Mouse (Mus musculus) liver, embryonic 12.5 days (tissue): ENCODE results near the gene Ftsj3. TPM values are rescaled to one million over a fixed set of nuclear protein-coding genes. Genes with fewer than 3 reads are reported as not detected.

ENCODE experiments used
- ATAC-seq: fragments of 200-750 bp; cut with Nextera tagmentation; 2 replicates; pipeline ENCODE4 v1.8.0; 2017; ENCODE audit warnings: moderate number of reproducible peaks, mild to moderate bottlenecking, moderate library complexity
- H3K27ac ChIP-seq: fragments of 300-500 bp; sonication (generic); 2 replicates; pipeline ENCODE4 v1.5.1; 2016; ENCODE audit warnings: mild to moderate bottlenecking
- H3K27me3 ChIP-seq: fragments of 300-500 bp; sonication (generic); replicated peaks from 2 replicates; pipeline ENCODE4 v1.6.1; 2016; ENCODE audit warnings: mild to moderate bottlenecking, moderate library complexity
- H3K36me3 ChIP-seq: fragments of 300-500 bp; sonication (generic); 2 replicates; pipeline ENCODE4 v1.6.1; 2016; ENCODE audit warnings: mild to moderate bottlenecking, moderate library complexity
- H3K4me1 ChIP-seq: fragments of 300-500 bp; sonication (generic); 2 replicates; pipeline ENCODE4 v1.6.1; 2016
- H3K4me2 ChIP-seq: fragments of 300-500 bp; sonication (generic); 2 replicates; pipeline ENCODE4 v1.6.1; 2016; ENCODE audit warnings: mild to moderate bottlenecking, moderate library complexity
- H3K4me3 ChIP-seq: fragments of 300-500 bp; sonication (generic); 2 replicates; pipeline ENCODE4 v1.5.1; 2016; ENCODE audit warnings: mild to moderate bottlenecking, moderate library complexity
- H3K9ac ChIP-seq: fragments of 300-500 bp; sonication (generic); 2 replicates; pipeline ENCODE4 v1.6.1; 2016; ENCODE audit warnings: mild to moderate bottlenecking, moderate library complexity
- H3K9me3 ChIP-seq: fragments of 300-500 bp; sonication (generic); replicated peaks from 2 replicates; pipeline ENCODE4 v1.6.1; 2016; ENCODE audit warnings: mild to moderate bottlenecking, moderate library complexity
- WGBS: fragments of 180-500 bp; shearing (Covaris S2); methylation state at CpG from one replicate; pipeline ENCODE4 v1.1.7; 2016; ENCODE audit not compliant: insufficient replicate concordance; 5-methylcytosine and 5-hydroxymethylcytosine counted together
- polyA plus RNA-seq: library from polyadenylated mRNA; unstranded; fragments of >200 nt; fragmentation: Nextera tagmentation; extraction: Ambion mirVana; gene quantifications from 2 replicates; pipeline ENCODE4 v1.2.1, GENCODE M21; 2016

The Ftsj3 gene
- polyA plus RNA-seq, 1 experiment from 2014 or later = 83.5 TPM

GRCm38 (mm10) chr11:106276454-106276853, 20.6 kb upstream of the Ftsj3 start, which contains the start of gene Tcam1:
Gene Tcam1 (plus strand): TSS chr11:106276672.
- WGBS = 5% methylated on average over 25 of the region's 25 CpGs
- 0 out of 2 replicates have a peak within 1 kb of the TSS, but pooled peaks have one; percentile 19 for H3K4me3 ChIP-seq
- 0 out of 2 replicates have a peak within 1 kb of the TSS, but pooled peaks have one; percentile 7 for H3K27ac ChIP-seq
- no peaks in the 10 kb centered on the region for H3K9me3 ChIP-seq
- ATAC-seq = no peak
- no peak within 1 kb of the TSS for H3K9ac ChIP-seq
- peaks cover 9% of the 10 kb centered on the region for H3K27me3 ChIP-seq
- H3K4me2 ChIP-seq = peak within 1 kb of the TSS; percentile 53
- H3K4me1 ChIP-seq = peaks cover 33% of the 10 kb centered on the region
- H3K36me3 ChIP-seq = no peaks in the 10 kb centered on the region

- no peak overlapping the region for H3K9ac ChIP-seq
- 0 out of 2 replicates have a peak, but pooled peaks cover 4% of the 10 kb centered on the region for H3K36me3 ChIP-seq
- H3K4me2 ChIP-seq = no peak overlapping the region
- no peak overlapping the region for H3K4me3 ChIP-seq
- H3K27ac ChIP-seq = no peak overlapping the region
- peaks cover 48% of the 10 kb centered on the region for H3K4me1 ChIP-seq
- no peaks in the 10 kb centered on the region for H3K9me3 ChIP-seq
- ATAC-seq = no peak
- H3K27me3 ChIP-seq = peaks cover 9% of the 10 kb centered on the region
- WGBS = 71% methylated on average over 7 of the region's 7 CpGs
Observed at GRCm38 (mm10) chr11:106274971-106275411, 19.1 kb upstream of the Ftsj3 start.

DNA sequence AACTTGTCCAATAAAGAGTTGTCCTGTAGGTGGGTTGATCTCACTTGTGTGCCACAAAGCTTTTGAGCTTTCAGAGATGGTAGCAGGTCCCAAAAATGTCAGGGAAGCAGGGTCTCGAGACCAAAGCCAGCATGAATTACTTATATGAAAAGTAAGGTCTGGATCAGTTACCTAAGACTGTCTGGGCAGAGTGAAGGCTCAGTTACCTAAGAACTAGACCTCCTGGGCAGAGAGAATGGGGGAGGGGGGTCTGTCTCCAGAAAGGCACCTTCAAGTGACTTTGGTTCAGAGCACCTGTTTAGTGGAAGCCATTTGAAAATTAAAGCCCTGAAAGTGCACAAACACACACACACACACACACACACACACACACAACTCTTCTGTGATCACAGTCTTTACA, 18.5 kb upstream of the Ftsj3 start:
- H3K4me2 ChIP-seq = no peak overlapping the region
- WGBS = 69% methylated on average over 1 of the region's 1 CpGs
- ATAC-seq = no peak

GRCm38 (mm10) chr11:106273811-106274210, 17.9 kb upstream of the Ftsj3 start:
- 74% methylated on average over 6 of the region's 6 CpGs for WGBS
- no peak for ATAC-seq
- Histone ChIP-seq H3K4me3 (peak overlapping the region; percentile 95), H3K36me3 (0 out of 2 replicates have a peak, but pooled peaks cover 4% of the 10 kb centered on the region), H3K4me2 (peak overlapping the region; percentile 85), H3K27me3 (peaks cover 9% of the 10 kb centered on the region), H3K9me3 (no peaks in the 10 kb centered on the region), H3K9ac (peak overlapping the region; percentile 73), H3K27ac (peak overlapping the region; percentile 87; the same call in 1 of the 2 replicates), H3K4me1 (peaks cover 56% of the 10 kb centered on the region)

More for the DNA sequence above, 18.5 kb upstream of the Ftsj3 start:
- Histone ChIP-seq H3K9me3 (no peaks in the 10 kb centered on the region), H3K9ac (no peak overlapping the region), H3K4me3 (no peak overlapping the region), H3K27ac (no peak overlapping the region), H3K4me1 (peaks cover 51% of the 10 kb centered on the region), H3K27me3 (peaks cover 9% of the 10 kb centered on the region), H3K36me3 (0 out of 2 replicates have a peak, but pooled peaks cover 4% of the 10 kb centered on the region)

DNA sequence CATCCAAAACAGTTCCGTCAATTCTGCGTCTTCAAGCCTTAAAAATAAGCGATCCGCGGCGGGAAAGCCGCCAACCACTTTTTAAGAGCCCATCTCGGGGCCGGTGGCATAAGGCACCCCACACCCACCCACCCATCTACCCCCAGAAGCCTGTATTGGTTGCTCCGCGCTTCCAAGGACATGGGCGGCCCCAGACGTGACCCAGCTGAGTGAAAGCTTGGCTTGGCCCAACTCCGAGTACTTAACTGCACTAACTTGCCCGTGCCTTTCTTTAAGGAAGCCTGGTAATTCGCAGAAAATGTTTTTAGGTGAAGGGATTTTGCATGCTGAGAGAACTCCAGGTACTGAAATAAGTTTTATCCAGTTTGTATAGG, 17.4 kb upstream of the Ftsj3 start:
- Histone ChIP-seq H3K9ac (peak overlapping the region; percentile 73), H3K4me3 (peak overlapping the region; percentile 95), H3K4me2 (peak overlapping the region; percentile 85), H3K27ac (peak overlapping the region; percentile 87), H3K9me3 (no peaks in the 10 kb centered on the region), H3K4me1 (peaks cover 61% of the 10 kb centered on the region), H3K36me3 (peaks cover 8% of the 10 kb centered on the region; the same call in 1 of the 2 replicates), H3K27me3 (peaks cover 9% of the 10 kb centered on the region)
- ATAC-seq = peak; percentile 14
- WGBS = 8% methylated on average over 16 of the region's 16 CpGs

- peak within 1 kb of the TSS; percentile 96 for H3K9ac ChIP-seq
- WGBS = under 1% methylated on average over 72 of the region's 72 CpGs
Observed at GRCm38 (mm10) chr11:106272644-106273310, 16.9 kb upstream of the Ftsj3 start, which contains the start of gene Smarcd2. Gene Smarcd2 (minus strand): TSS chr11:106272972.

DNA sequence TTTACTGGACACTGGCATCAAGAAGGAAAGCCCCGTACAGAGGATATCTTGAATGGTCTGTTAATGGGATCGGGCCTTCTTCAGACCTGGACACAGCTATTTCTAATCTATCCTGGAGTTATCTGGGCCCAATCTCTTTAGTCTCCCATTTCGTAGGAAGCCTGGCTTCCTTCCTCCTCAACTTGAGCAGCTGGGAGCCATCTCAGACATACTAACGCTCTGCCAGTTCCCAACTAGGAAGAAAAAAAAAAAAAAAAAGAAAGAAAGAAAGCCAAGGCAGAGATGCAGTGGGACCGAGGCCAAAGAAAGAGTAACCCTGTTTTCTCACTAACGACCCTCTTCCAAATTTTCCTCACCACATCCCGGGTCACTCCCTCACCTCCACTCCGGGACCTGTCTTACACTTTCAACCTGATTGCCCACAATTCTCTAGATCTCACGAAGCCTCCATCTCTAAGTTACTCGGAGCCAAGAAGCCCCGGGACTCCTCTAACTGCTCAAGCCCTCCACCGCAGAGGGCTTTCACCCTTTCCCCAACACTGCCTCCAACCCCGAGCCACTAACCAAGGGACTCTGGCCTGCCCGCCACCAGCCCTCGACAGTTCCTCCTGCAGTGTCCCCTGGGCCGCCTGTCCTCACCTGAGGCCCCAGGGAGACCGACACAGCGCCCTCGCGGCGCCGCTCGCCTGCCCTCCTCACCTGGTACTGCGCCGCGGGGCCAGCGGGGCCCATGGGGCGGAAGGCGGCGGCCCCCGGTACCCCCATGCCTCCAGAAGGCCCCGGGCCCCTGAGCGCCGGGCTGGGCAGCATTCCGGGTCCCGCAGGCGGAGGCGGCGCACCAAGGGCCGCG, 16.1 kb upstream of the Ftsj3 start:
- H3K4me1 ChIP-seq = peaks cover 74% of the 10 kb centered on the region
- H3K4me2 ChIP-seq = peak overlapping the region; percentile 86
- H3K9me3 ChIP-seq = no peaks in the 10 kb centered on the region
- H3K4me3 ChIP-seq = peak overlapping the region; percentile 95
- peak; percentile 40; the same call in 1 of the 2 replicates for ATAC-seq
- peak overlapping the region; percentile 89 for H3K27ac ChIP-seq
- WGBS = 2% methylated on average over 41 of the region's 41 CpGs
- H3K36me3 ChIP-seq = peaks cover 21% of the 10 kb centered on the region
- H3K9ac ChIP-seq = peak overlapping the region; percentile 96
- no peaks in the 10 kb centered on the region for H3K27me3 ChIP-seq

More at GRCm38 (mm10) chr11:106272644-106273310, 16.9 kb upstream of the Ftsj3 start, which contains the start of gene Smarcd2:
- no peaks in the 10 kb centered on the region for H3K9me3 ChIP-seq
- peaks cover 5% of the 10 kb centered on the region; the same call in 1 of the 2 replicates for H3K27me3 ChIP-seq
- peak within 1 kb of the TSS; percentile 86 for H3K4me2 ChIP-seq
- peak; percentile 93 for ATAC-seq
- H3K4me1 ChIP-seq = peaks cover 67% of the 10 kb centered on the region
- peak within 1 kb of the TSS; percentile 95 for H3K4me3 ChIP-seq
- H3K27ac ChIP-seq = peak within 1 kb of the TSS; percentile 89
- peaks cover 13% of the 10 kb centered on the region; the same call in 1 of the 2 replicates for H3K36me3 ChIP-seq

GRCm38 (mm10) chr11:106271131-106271793, 15.4 kb upstream of the Ftsj3 start:
- peaks cover 28% of the 10 kb centered on the region for H3K36me3 ChIP-seq
- peak overlapping the region; percentile 96 for H3K9ac ChIP-seq
- 43% methylated on average over 5 of the region's 5 CpGs for WGBS
- ATAC-seq = no peak
- H3K27ac ChIP-seq = peak overlapping the region; percentile 62
- H3K9me3 ChIP-seq = no peaks in the 10 kb centered on the region
- peak overlapping the region; percentile 86 for H3K4me2 ChIP-seq
- no peaks in the 10 kb centered on the region for H3K27me3 ChIP-seq
- H3K4me3 ChIP-seq = peak overlapping the region; percentile 95
- peaks cover 68% of the 10 kb centered on the region for H3K4me1 ChIP-seq

DNA sequence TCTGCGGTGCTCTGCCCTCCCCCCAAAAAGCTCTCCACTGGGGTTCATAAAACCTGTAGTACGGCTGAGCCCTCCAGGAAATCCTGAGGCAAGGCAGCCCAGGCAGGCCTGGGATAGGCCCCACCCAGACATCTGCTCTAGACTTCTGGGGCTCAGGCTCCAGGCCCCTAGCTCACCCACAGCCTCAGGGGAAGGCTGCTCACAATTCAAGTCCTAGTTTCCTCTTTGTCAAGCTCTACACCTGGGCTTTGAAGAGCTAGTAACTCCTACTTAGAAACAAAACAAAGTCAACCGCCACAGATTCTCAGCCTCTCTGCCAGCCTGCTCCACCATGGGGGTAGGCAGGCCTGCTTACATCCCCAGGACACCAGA, 13.2 kb upstream of the Ftsj3 start:
- H3K9ac ChIP-seq = peak overlapping the region; percentile 20; the same call in 1 of the 2 replicates
- no peaks in the 10 kb centered on the region for H3K27me3 ChIP-seq
- H3K9me3 ChIP-seq = no peaks in the 10 kb centered on the region
- H3K36me3 ChIP-seq = peaks cover 51% of the 10 kb centered on the region
- 42% methylated on average over 3 of the region's 3 CpGs for WGBS
- H3K27ac ChIP-seq = peak overlapping the region; percentile 42; the same call in 1 of the 2 replicates
- H3K4me1 ChIP-seq = peaks cover 53% of the 10 kb centered on the region
- H3K4me3 ChIP-seq = no peak overlapping the region
- H3K4me2 ChIP-seq = peak overlapping the region; percentile 14; the same call in 1 of the 2 replicates
- no peak for ATAC-seq

GRCm38 (mm10) chr11:106268326-106269059, 12.6 kb upstream of the Ftsj3 start:
- ATAC-seq = no peak
- H3K4me1 ChIP-seq = peaks cover 48% of the 10 kb centered on the region
- no peak overlapping the region for H3K4me3 ChIP-seq
- H3K9ac ChIP-seq = peak overlapping the region; percentile 20; the same call in 1 of the 2 replicates
- H3K36me3 ChIP-seq = peaks cover 56% of the 10 kb centered on the region
- no peaks in the 10 kb centered on the region for H3K9me3 ChIP-seq
- no peaks in the 10 kb centered on the region for H3K27me3 ChIP-seq
- 61% methylated on average over 8 of the region's 8 CpGs for WGBS
- H3K4me2 ChIP-seq = peak overlapping the region; percentile 14; the same call in 1 of the 2 replicates
- peak overlapping the region; percentile 42 for H3K27ac ChIP-seq
